Mouse (Mus musculus) left cerebral cortex, postnatal 10 days (tissue): ENCODE measurements around the gene D5Ertd579e. TPM values are rescaled to one million over a fixed set of nuclear protein-coding genes. Genes with fewer than 3 reads are reported as not detected.
"Not testable (repeated sequence)": the region's sequence is repeated elsewhere in the genome, so short reads cannot be mapped to it uniquely, and the experiment has no call there.

Experiments
- DNase-seq, 2 experiments: peaks; one replicate each; pipeline ENCODE4 v3.0.0; 2021 to 2022; ENCODE audit warnings: low spot score in 2 of 2, mixed read lengths in 1 of 2; ENCODE audit errors: extremely low spot score in 1 of 2
- intact Hi-C: fragments of 180-260 bp; cut with DNase I; formaldehyde crosslinking; loops from one replicate; pipeline ENCODE4 v1.15.1; 2025
- total RNA-seq, 2 experiments: library from RNA; stranded (reverse); gene quantifications; 2 replicates each; pipeline ENCODE4 v1.2.3; 2021

D5Ertd579e gene
- total RNA-seq, 2 experiments from 2014 or later: 81.2 to 81.7 TPM

- intact Hi-C loops: loop anchor here (5.0 kb wide), 1 partner anchor 41 kb away; no protein-coding TSS in a partner anchor
- no peak for DNase-seq
Measured at GRCm38 (mm10) chr5:36696504-36697300, 878 bp upstream of the D5Ertd579e start.

- DNase-seq: no peak
- intact Hi-C loops: loop anchor here (5.0 kb wide), 1 partner anchor 42 kb away; no protein-coding TSS in a partner anchor
Measured at GRCm38 (mm10) chr5:36695005-36695404, 819 bp downstream of the D5Ertd579e start.

GRCm38 (mm10) chr5:36693651-36694050, 2.2 kb downstream of the D5Ertd579e start:
- intact Hi-C loops: no loop called here
- DNase-seq: no peak

- DNase-seq: no peak
- intact Hi-C loops: no loop called here
Measured at GRCm38 (mm10) chr5:36691423-36691822, 4.4 kb downstream of the D5Ertd579e start.

GRCm38 (mm10) chr5:36685170-36685569, 10.7 kb downstream of the D5Ertd579e start:
- intact Hi-C loops: no loop called here
- DNase-seq: no peak

GRCm38 (mm10) chr5:36683586-36683985, 12.2 kb downstream of the D5Ertd579e start:
- intact Hi-C loops: no loop called here
- DNase-seq: no peak

- no peak for DNase-seq
- intact Hi-C loops: no loop called here
Measured at GRCm38 (mm10) chr5:36681219-36681618, 14.6 kb downstream of the D5Ertd579e start.

GRCm38 (mm10) chr5:36679918-36680598, 15.8 kb downstream of the D5Ertd579e start:
- DNase-seq: no peak
- intact Hi-C loops: no loop called here

- no peak for DNase-seq
- intact Hi-C loops: no loop called here
Measured at GRCm38 (mm10) chr5:36678799-36679198, 17.0 kb downstream of the D5Ertd579e start.

- intact Hi-C loops: no loop called here
- no peak for DNase-seq
Measured at GRCm38 (mm10) chr5:36677907-36678306, 17.9 kb downstream of the D5Ertd579e start.

- intact Hi-C loops: no loop called here
- no peak for DNase-seq
Measured at GRCm38 (mm10) chr5:36675466-36675865, 20.4 kb downstream of the D5Ertd579e start.

GRCm38 (mm10) chr5:36674658-36675433, 21.0 kb downstream of the D5Ertd579e start:
- intact Hi-C loops: no loop called here
- no peak for DNase-seq

- intact Hi-C loops: no loop called here
Measured at GRCm38 (mm10) chr5:36669021-36670008, 26.5 kb downstream of the D5Ertd579e start.

GRCm38 (mm10) chr5:36668572-36668971, 27.3 kb downstream of the D5Ertd579e start:
- DNase-seq: no peak
- intact Hi-C loops: no loop called here

More at GRCm38 (mm10) chr5:36669021-36670008, 26.5 kb downstream of the D5Ertd579e start:
- peak in 1 of 2 experiments; percentile 41 for DNase-seq

GRCm38 (mm10) chr5:36667986-36668385, 27.8 kb downstream of the D5Ertd579e start:
- intact Hi-C loops, DNase-seq: not testable (repeated sequence)

GRCm38 (mm10) chr5:36667165-36667564, 28.7 kb downstream of the D5Ertd579e start:
- DNase-seq: no peak
- intact Hi-C loops: no loop called here

GRCm38 (mm10) chr5:36666699-36667098, 29.1 kb downstream of the D5Ertd579e start:
- DNase-seq, intact Hi-C loops: not testable (repeated sequence)

GRCm38 (mm10) chr5:36663329-36663728, 32.5 kb downstream of the D5Ertd579e start:
- no peak for DNase-seq
- intact Hi-C loops: no loop called here
